Mouse (Mus musculus): ENCODE data around the gene Defb11. TPM values are rescaled to one million over a fixed set of nuclear protein-coding genes. Genes with fewer than 3 reads are reported as not detected.

The Defb11 gene
- not detected for polyA plus RNA-seq (2017; shearing (Covaris generic))

DNA sequence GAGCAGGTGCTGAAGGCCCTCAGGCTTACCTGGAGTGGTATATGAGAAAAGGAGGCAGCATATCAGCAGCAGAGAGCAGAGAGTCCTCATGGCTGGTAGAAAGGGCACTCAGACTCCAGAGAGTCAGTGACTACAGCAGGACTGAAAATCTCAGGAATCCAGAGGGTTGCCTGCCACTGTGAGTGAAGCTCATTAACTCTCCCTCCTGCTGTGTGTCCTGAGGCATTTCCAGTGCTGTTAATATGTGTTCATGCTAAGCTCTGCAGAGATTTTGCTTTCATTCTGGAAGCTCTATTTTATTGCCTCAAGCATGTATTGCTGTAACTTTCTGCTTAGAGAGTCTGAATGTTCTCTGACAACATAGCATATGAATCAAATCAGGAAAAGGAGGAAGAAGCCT is at the start of gene Defb11:
Defb11 (minus strand) TSS at position 123 of the 400 bp plus-strand sequence.

DNA sequence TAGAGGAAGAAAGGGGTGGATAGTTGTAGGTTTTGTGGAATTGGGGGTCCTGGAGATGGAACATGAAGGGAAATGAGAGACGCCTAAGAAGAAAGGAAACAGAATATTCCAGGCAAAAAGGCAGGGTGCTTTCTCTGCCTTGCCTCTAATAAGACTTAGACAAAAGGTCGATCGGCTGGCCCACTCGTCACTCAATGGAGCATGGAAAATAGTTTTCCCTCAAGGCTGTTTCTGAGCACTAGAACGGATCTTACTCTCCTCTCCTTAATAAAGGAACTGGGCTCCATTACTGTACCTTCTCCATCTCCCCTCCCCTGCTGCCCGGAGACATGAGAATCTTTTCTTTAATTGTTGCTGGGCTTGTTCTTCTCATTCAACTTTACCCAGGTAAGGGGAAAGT is 40.2 kb upstream of the Defb11 start, which contains the start of gene Defb13:
Defb13 (plus strand) TSS at position 301 of the 400 bp plus-strand sequence.

GRCm38 (mm10) chr8:21938052-21938451 is 31.8 kb upstream of the Defb11 start, which contains the start of gene Defb35:
TSS of gene Defb35 (plus strand) at chr8:21938352.

GRCm38 (mm10) chr8:21932610-21933009 is 26.4 kb upstream of the Defb11 start, which contains the start of gene Defb15:
TSS of gene Defb15 (minus strand) at chr8:21932710.

GRCm38 (mm10) chr8:21885321-21885720 is 20.9 kb downstream of the Defb11 start, which contains the start of gene Defb9:
TSS of gene Defb9 (minus strand) at chr8:21885421.

GRCm38 (mm10) chr8:21858586-21858985 is 47.6 kb downstream of the Defb11 start, which contains the start of gene Defb10:
TSS of gene Defb10 (plus strand) at chr8:21858901.

Other genes starting within 250 kb of the Defb11 start
- gene Defa34, start 240.6 kb downstream of the Defb11 start, polyA plus RNA-seq (2017; shearing (Covaris generic)) = not detected
- gene AY761184, start 202.8 kb downstream of the Defb11 start, polyA plus RNA-seq (2017; shearing (Covaris generic)) = not detected
- gene Defa24, start 171.9 kb downstream of the Defb11 start, polyA plus RNA-seq (2017; shearing (Covaris generic)) = not detected
- gene Defb50, start 82.9 kb downstream of the Defb11 start, polyA plus RNA-seq (2017; shearing (Covaris generic)) = not detected
- gene Defb2, start 66.5 kb downstream of the Defb11 start, polyA plus RNA-seq (2017; shearing (Covaris generic)) = not detected
- not detected for gene Defb10, start 47.5 kb downstream of the Defb11 start, polyA plus RNA-seq (2017; shearing (Covaris generic))
- gene Defb9, start 21.0 kb downstream of the Defb11 start, polyA plus RNA-seq (2017; shearing (Covaris generic)) = not detected
- not detected for gene Defb15, start 26.3 kb upstream of the Defb11 start, polyA plus RNA-seq (2017; shearing (Covaris generic))
- gene Defb35, start 31.9 kb upstream of the Defb11 start, polyA plus RNA-seq (2017; shearing (Covaris generic)) = not detected
- gene Defb13, start 40.4 kb upstream of the Defb11 start, polyA plus RNA-seq (2017; shearing (Covaris generic)) = not detected
- gene Fam90a1a, start 52.3 kb upstream of the Defb11 start, polyA plus RNA-seq (2017; shearing (Covaris generic)) = not detected
- gene Ccdc70, start 63.4 kb upstream of the Defb11 start, polyA plus RNA-seq (2017; shearing (Covaris generic)) = not detected
- gene Atp7b, start 153.9 kb upstream of the Defb11 start, polyA plus RNA-seq (2017; shearing (Covaris generic)) = 0.16 TPM
- 12.4 TPM for gene Alg11, start 154.3 kb upstream of the Defb11 start, polyA plus RNA-seq (2017; shearing (Covaris generic))
- gene Nek5, start 218.6 kb upstream of the Defb11 start, polyA plus RNA-seq (2017; shearing (Covaris generic)) = not detected